Mouse (Mus musculus): ENCODE results near the gene Cog4. TPM values are rescaled to one million over a fixed set of nuclear protein-coding genes. Genes with fewer than 3 reads are reported as not detected.

The Cog4 gene
- polyA plus RNA-seq, 1 experiment from 2014 or later, result 74.2 TPM

GRCm38 (mm10) chr8:110811793-110812192 lies 34.6 kb upstream of the Cog4 start:
- Histone ChIP-seq H3K9me3 (no peaks in the 10 kb centered on the region), H3K4me3 (no peak overlapping the region), H3K4me2 (no peak overlapping the region), H3K36me3 (peaks cover 85% of the 10 kb centered on the region), H3K27ac (replicated peaks) (no peak overlapping the region), H3K27me3 (no peaks in the 10 kb centered on the region), H3K9ac (no peak overlapping the region), H3K4me1 (replicated peaks) (no peaks in the 10 kb centered on the region)
- WGBS, result 96% methylated on average over 7 of the region's 7 CpGs
- ATAC-seq (ENCODE audit: low read depth), result no peak

GRCm38 (mm10) chr8:110812349-110813080 lies 33.9 kb upstream of the Cog4 start:
- no peak for ATAC-seq (ENCODE audit: low read depth)
- Histone ChIP-seq H3K4me1 (replicated peaks) (no peaks in the 10 kb centered on the region), H3K4me3 (no peak overlapping the region), H3K27me3 (no peaks in the 10 kb centered on the region), H3K36me3 (peaks cover 92% of the 10 kb centered on the region), H3K9ac (no peak overlapping the region), H3K4me2 (no peak overlapping the region), H3K27ac (replicated peaks) (no peak overlapping the region), H3K9me3 (no peaks in the 10 kb centered on the region)
- WGBS, result 96% methylated on average over 7 of the region's 7 CpGs

DNA sequence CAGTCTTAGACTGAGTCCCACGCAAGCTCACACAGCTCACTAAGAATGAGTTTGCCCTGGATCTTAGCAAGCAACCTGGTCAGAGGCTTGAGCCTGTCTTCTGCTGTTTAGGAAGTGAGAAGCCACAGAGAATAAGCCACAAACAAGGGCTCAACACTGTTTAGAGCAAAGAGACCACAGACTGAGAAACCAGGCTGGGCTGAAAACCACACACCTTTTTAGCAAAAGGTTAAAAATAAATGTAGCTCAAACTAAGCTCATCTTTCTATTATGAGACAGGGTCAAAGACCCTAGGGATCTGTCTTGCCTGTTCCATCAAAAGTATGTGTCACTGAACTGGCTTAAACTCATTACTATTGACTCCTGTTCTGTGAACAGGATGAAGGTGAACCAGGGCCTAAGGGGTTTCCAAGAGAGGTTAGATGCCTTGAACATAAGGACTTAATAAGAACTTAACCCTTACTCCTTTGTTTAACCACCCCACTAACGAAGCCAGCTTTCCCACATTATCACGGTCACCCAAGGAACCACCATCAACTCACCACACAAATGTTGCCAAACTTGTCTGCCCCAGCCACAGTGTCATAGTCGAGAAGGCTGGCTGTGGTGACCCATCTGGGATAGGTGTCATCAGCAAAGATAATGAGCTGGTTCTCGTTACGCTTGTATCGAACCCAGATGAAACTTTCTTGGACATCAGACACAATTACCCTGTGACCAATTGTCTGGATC lies 33.2 kb upstream of the Cog4 start:
- Histone ChIP-seq H3K4me1 (replicated peaks) (no peaks in the 10 kb centered on the region), H3K9ac (no peak overlapping the region), H3K4me2 (no peak overlapping the region), H3K36me3 (peaks cover 99% of the 10 kb centered on the region), H3K4me3 (no peak overlapping the region), H3K27ac (replicated peaks) (no peak overlapping the region), H3K27me3 (no peaks in the 10 kb centered on the region), H3K9me3 (no peaks in the 10 kb centered on the region)
- ATAC-seq (ENCODE audit: low read depth), result no peak
- WGBS, result 96% methylated on average over 7 of the region's 7 CpGs

- WGBS, result 66% methylated on average over 3 of the region's 3 CpGs
- ATAC-seq (ENCODE audit: low read depth), result no peak
- no peaks in the 10 kb centered on the region for H3K9me3 ChIP-seq
- no peak overlapping the region for H3K4me2 ChIP-seq
- H3K4me3 ChIP-seq, result no peak overlapping the region
- H3K27ac ChIP-seq (replicated peaks), result no peak overlapping the region
- H3K4me1 ChIP-seq (replicated peaks), result no peaks in the 10 kb centered on the region
- no peaks in the 10 kb centered on the region for H3K27me3 ChIP-seq
- H3K36me3 ChIP-seq, result peaks cover 100% of the 10 kb centered on the region
- no peak overlapping the region for H3K9ac ChIP-seq
These were observed 31.1 kb upstream of the Cog4 start for GRCm38 (mm10) chr8:110815308-110815707.

- H3K9ac ChIP-seq, result no peak overlapping the region
- 93% methylated on average over 1 of the region's 1 CpGs for WGBS
These were observed 29.4 kb upstream of the Cog4 start for GRCm38 (mm10) chr8:110816990-110817389.

GRCm38 (mm10) chr8:110818593-110818992 lies 27.8 kb upstream of the Cog4 start:
- Histone ChIP-seq H3K27me3 (no peaks in the 10 kb centered on the region), H3K9ac (no peak overlapping the region), H3K36me3 (peaks cover 99% of the 10 kb centered on the region), H3K4me3 (no peak overlapping the region), H3K27ac (replicated peaks) (no peak overlapping the region), H3K4me1 (replicated peaks) (no peaks in the 10 kb centered on the region), H3K4me2 (no peak overlapping the region), H3K9me3 (no peaks in the 10 kb centered on the region)
- ATAC-seq (ENCODE audit: low read depth), result no peak
- WGBS, result 85% methylated on average over 3 of the region's 3 CpGs

More at GRCm38 (mm10) chr8:110816990-110817389, 29.4 kb upstream of the Cog4 start:
- Histone ChIP-seq H3K4me2 (no peak overlapping the region), H3K4me1 (replicated peaks) (no peaks in the 10 kb centered on the region), H3K27ac (replicated peaks) (no peak overlapping the region), H3K27me3 (no peaks in the 10 kb centered on the region), H3K9me3 (no peaks in the 10 kb centered on the region), H3K4me3 (no peak overlapping the region), H3K36me3 (peaks cover 100% of the 10 kb centered on the region)
- ATAC-seq (ENCODE audit: low read depth), result no peak

- Histone ChIP-seq H3K27ac (replicated peaks) (no peak overlapping the region), H3K4me1 (replicated peaks) (no peaks in the 10 kb centered on the region), H3K4me3 (no peak overlapping the region), H3K27me3 (no peaks in the 10 kb centered on the region), H3K4me2 (no peak overlapping the region), H3K36me3 (peaks cover 99% of the 10 kb centered on the region), H3K9ac (no peak overlapping the region), H3K9me3 (no peaks in the 10 kb centered on the region)
- 95% methylated on average over 2 of the region's 2 CpGs for WGBS
- ATAC-seq (ENCODE audit: low read depth), result no peak
These were observed 26.1 kb upstream of the Cog4 start for GRCm38 (mm10) chr8:110820257-110820656.

DNA sequence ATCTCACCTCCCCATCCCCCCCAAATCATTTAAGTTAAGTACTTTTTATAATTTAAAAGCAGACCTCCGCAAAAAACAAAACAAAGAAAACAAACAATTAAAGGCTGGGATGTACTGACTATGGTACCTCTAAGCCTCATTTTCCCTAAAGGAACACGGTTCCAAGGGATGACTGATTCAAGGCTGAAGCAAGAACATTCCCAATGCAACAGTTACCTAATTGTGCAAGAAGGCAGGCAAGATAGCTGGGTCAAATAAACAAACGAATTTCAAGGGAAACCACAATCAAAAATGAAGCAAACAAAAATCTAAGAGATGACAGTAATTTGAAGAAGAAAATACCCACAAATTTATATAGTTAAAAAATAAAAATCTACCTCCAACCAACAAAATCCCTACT lies 24.4 kb upstream of the Cog4 start:
- 90% methylated on average over 3 of the region's 3 CpGs for WGBS
- H3K9me3 ChIP-seq, result no peaks in the 10 kb centered on the region
- no peak overlapping the region for H3K9ac ChIP-seq
- H3K4me2 ChIP-seq, result no peak overlapping the region
- H3K4me3 ChIP-seq, result no peak overlapping the region
- no peaks in the 10 kb centered on the region for H3K27me3 ChIP-seq
- no peak overlapping the region for H3K27ac ChIP-seq (replicated peaks)
- no peak for ATAC-seq (ENCODE audit: low read depth)
- H3K36me3 ChIP-seq, result peaks cover 98% of the 10 kb centered on the region
- no peaks in the 10 kb centered on the region for H3K4me1 ChIP-seq (replicated peaks)

DNA sequence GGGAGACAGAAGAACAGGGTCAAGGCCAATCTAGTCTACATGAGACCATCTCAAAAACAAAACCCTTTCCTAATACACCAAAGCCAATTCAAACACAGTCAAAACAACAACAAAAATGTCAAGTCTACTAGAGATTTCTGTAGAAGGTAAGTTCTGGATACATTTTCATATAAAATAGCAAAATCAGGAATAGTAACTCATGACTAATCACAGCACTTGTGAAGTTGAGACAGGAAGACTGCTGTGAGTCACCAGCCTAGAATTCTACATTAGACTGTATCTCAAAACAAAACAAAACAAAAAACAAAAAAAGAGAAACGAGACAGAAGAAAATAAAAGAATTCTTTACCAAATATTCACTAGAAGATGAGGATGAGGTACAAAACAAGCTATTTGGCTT lies 21.5 kb upstream of the Cog4 start:
- Histone ChIP-seq H3K27me3 (no peaks in the 10 kb centered on the region), H3K4me1 (replicated peaks) (no peaks in the 10 kb centered on the region), H3K9ac (no peak overlapping the region), H3K4me3 (no peak overlapping the region), H3K27ac (replicated peaks) (no peak overlapping the region), H3K4me2 (no peak overlapping the region), H3K36me3 (peaks cover 98% of the 10 kb centered on the region), H3K9me3 (no peaks in the 10 kb centered on the region)
- 80% methylated on average over 1 of the region's 1 CpGs for WGBS
- no peak for ATAC-seq (ENCODE audit: low read depth)

- WGBS, result 84% methylated on average over 3 of the region's 3 CpGs
- Histone ChIP-seq H3K9ac (no peak overlapping the region), H3K27me3 (no peaks in the 10 kb centered on the region), H3K4me3 (no peak overlapping the region), H3K9me3 (no peaks in the 10 kb centered on the region), H3K4me1 (replicated peaks) (no peaks in the 10 kb centered on the region), H3K36me3 (peaks cover 96% of the 10 kb centered on the region), H3K4me2 (no peak overlapping the region), H3K27ac (replicated peaks) (no peak overlapping the region)
- ATAC-seq (ENCODE audit: low read depth), result no peak
These were observed 17.9 kb upstream of the Cog4 start for GRCm38 (mm10) chr8:110828511-110828910.

GRCm38 (mm10) chr8:110831956-110832355 lies 14.4 kb upstream of the Cog4 start:
- no peak for ATAC-seq (ENCODE audit: low read depth)
- no peak overlapping the region for H3K4me2 ChIP-seq

DNA sequence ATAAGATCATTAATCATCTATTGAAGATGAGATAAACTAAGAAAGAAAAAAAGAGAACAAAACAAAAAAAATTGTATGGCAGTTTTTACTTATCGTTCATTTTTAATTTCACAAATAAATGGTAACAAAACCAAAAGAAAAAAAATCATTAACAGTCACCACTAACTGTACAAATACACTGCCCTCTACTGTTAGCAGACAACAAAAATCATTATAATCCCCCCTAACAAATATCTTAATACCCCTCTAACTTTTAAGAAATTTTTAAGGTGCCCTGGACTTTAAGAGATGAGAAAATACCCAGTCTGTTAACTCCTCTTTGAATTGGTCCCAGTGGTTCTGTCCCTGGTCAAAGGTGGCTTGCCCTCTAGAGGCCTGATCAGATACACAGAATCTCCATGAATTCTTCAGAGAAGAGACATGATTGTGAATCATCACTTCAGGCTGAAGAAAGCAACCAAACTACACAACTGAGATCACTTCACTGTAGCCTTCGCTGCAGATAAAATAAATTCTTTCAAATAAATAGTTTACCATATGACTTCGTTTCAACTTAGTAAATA lies 4.3 kb upstream of the Cog4 start:
- WGBS, result 93% methylated on average over 3 of the region's 3 CpGs

More at GRCm38 (mm10) chr8:110831956-110832355, 14.4 kb upstream of the Cog4 start:
- Histone ChIP-seq H3K36me3 (peaks cover 96% of the 10 kb centered on the region), H3K4me1 (replicated peaks) (no peaks in the 10 kb centered on the region), H3K27ac (replicated peaks) (no peak overlapping the region), H3K4me3 (no peak overlapping the region), H3K27me3 (no peaks in the 10 kb centered on the region), H3K9ac (no peak overlapping the region), H3K9me3 (no peaks in the 10 kb centered on the region)
- WGBS, result 88% methylated on average over 3 of the region's 3 CpGs

More for the DNA sequence above, 4.3 kb upstream of the Cog4 start:
- no peak for ATAC-seq (ENCODE audit: low read depth)
- Histone ChIP-seq H3K4me3 (no peak overlapping the region), H3K9me3 (no peaks in the 10 kb centered on the region), H3K9ac (no peak overlapping the region), H3K36me3 (peaks cover 75% of the 10 kb centered on the region), H3K4me1 (replicated peaks) (peaks cover 20% of the 10 kb centered on the region), H3K4me2 (no peak overlapping the region), H3K27me3 (no peaks in the 10 kb centered on the region), H3K27ac (replicated peaks) (no peak overlapping the region)
